In the genomic region with DNA sequence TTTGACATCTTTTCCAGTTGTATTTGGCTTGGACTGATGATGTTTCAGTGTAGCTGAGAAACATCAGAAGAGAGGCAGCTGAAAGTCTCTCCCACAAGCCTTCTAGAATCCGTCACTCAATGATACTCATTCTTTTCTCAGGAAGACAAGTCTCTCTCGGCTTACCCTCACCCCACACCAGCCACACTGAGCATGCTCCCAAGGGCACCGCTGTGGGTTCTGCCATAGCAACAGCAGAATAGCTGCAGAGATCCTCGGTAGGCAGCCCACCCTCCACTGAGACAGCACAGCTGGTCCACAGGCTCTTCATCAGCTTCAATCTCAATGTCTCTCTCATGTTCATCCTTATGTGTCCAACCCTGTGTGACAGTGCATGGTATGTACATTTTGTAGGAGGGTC, we compare ENCODE assay signal across 31 mouse cellular contexts. TPM values are rescaled to one million over a fixed set of nuclear protein-coding genes. Genes with fewer than 3 reads are reported as not detected.
"Had no signal": no experiment of that assay in that cellular context is flagged by ENCODE, and none has a peak within 500 bp of the region (broad histone marks: within the 10 kb centered on the region; RNA-seq: fewer than 3 reads in every experiment).

No protein-coding gene starts in this region.

- H3K27ac ChIP-seq: heart, adult 2 months; heart, embryonic 13.5 days; heart, embryonic 15.5 days; hindbrain, embryonic 13.5 days; hindbrain, embryonic 15.5 days; hindbrain, postnatal 0 days; kidney, embryonic 15.5 days; kidney, postnatal 0 days; left cerebral cortex, adult 2 months; limb, embryonic 10.5 days; limb, embryonic 12.5 days; liver, embryonic 13.5 days; liver, embryonic 15.5 days had no signal

- H3K4me3 ChIP-seq: heart, adult 2 months; heart, embryonic 13.5 days; heart, embryonic 15.5 days; hindbrain, embryonic 13.5 days; hindbrain, embryonic 15.5 days; kidney, embryonic 15.5 days; left cerebral cortex, adult 2 months; limb, embryonic 10.5 days; limb, embryonic 12.5 days; liver, embryonic 13.5 days; liver, embryonic 15.5 days had no signal

- DNase-seq: gastrocnemius, postnatal 14 days; gastrocnemius, postnatal 36 days; heart, adult 11 months; heart, adult 2 months; heart, postnatal 14 days; heart, postnatal 36 days; kidney, adult 11 months; kidney, adult 2 months; kidney, adult 9 months; kidney, postnatal 14 days; kidney, postnatal 36 days; layer of hippocampus, adult 9-11 months; liver; liver, embryonic 13.5 days had no signal

RNA-seq across cellular contexts. Expression of gene Rab15, which starts 2.6 kb away (rescaled TPM):
- total RNA-seq: hematopoietic stem cell, adult 5-6 weeks had no signal

RNA-seq across cellular contexts. Expression of gene Gpx2, which starts 29.9 kb away (rescaled TPM):
- total RNA-seq: gastrocnemius, adult 18-20 months; gastrocnemius, adult 8-10 months; gastrocnemius, postnatal 14 days; gastrocnemius, postnatal 36 days; heart, adult 2 months; heart, postnatal 14 days; heart, postnatal 36 days; hematopoietic stem cell, adult 5-6 weeks; hindbrain, postnatal 0 days had no signal
- polyA plus RNA-seq: heart, postnatal 0 days; hindbrain, embryonic 11.5 days; hindbrain, embryonic 13.5 days; hindbrain, embryonic 15.5 days; kidney, embryonic 15.5 days; liver, embryonic 11.5 days; liver, embryonic 13.5 days; liver, embryonic 15.5 days had no signal
